Mouse (Mus musculus) heart, adult 11 months (tissue): ENCODE measurements around the gene Ccdc107.

Experiments used
- DNase-seq: peaks from one replicate; pipeline ENCODE4 v3.0.0; 2022

Ccdc107 gene

GRCm38 (mm10) chr4:43489611-43490010, 3.1 kb upstream of the Ccdc107 start:
- peak; percentile 88 for DNase-seq

- DNase-seq = peak; percentile 96
Measured at GRCm38 (mm10) chr4:43490801-43491200, 1.9 kb upstream of the Ccdc107 start.

GRCm38 (mm10) chr4:43492101-43492820, 439 bp upstream of the Ccdc107 start:
- peak; percentile 88 for DNase-seq

GRCm38 (mm10) chr4:43493186-43493845, 616 bp downstream of the Ccdc107 start:
- peak; percentile 100 for DNase-seq

GRCm38 (mm10) chr4:43493846-43494240, 1.1 kb downstream of the Ccdc107 start:
- no peak for DNase-seq

GRCm38 (mm10) chr4:43496587-43496986, 3.9 kb downstream of the Ccdc107 start:
- DNase-seq = no peak

- DNase-seq = no peak
Measured at GRCm38 (mm10) chr4:43497405-43497804, 4.7 kb downstream of the Ccdc107 start.

GRCm38 (mm10) chr4:43497946-43498345, 5.2 kb downstream of the Ccdc107 start:
- no peak for DNase-seq

GRCm38 (mm10) chr4:43498983-43499382, 6.3 kb downstream of the Ccdc107 start:
- DNase-seq = no peak

- peak; percentile 98 for DNase-seq
Measured at GRCm38 (mm10) chr4:43499407-43500333, 7.0 kb downstream of the Ccdc107 start, which contains the start of gene Arhgef39. Gene Arhgef39, minus strand, starts transcription at chr4:43499695.

- no peak for DNase-seq
Measured at GRCm38 (mm10) chr4:43503041-43503440, 10.3 kb downstream of the Ccdc107 start.

GRCm38 (mm10) chr4:43503506-43503905, 10.8 kb downstream of the Ccdc107 start:
- DNase-seq = no peak

- DNase-seq = no peak
Measured at GRCm38 (mm10) chr4:43504269-43504668, 11.6 kb downstream of the Ccdc107 start.

GRCm38 (mm10) chr4:43506074-43506473, 13.4 kb downstream of the Ccdc107 start:
- DNase-seq = no peak

GRCm38 (mm10) chr4:43506536-43507185, 14.0 kb downstream of the Ccdc107 start, which contains the start of gene Car9:
Gene Car9, plus strand, starts transcription at chr4:43506966.
- no peak for DNase-seq

- DNase-seq = no peak
Measured at GRCm38 (mm10) chr4:43507938-43508665, 15.4 kb downstream of the Ccdc107 start.

- peak; percentile 97 for DNase-seq
Measured at GRCm38 (mm10) chr4:43508666-43508997, 15.9 kb downstream of the Ccdc107 start.

GRCm38 (mm10) chr4:43509109-43509508, 16.4 kb downstream of the Ccdc107 start:
- DNase-seq = no peak

- no peak for DNase-seq
Measured at GRCm38 (mm10) chr4:43511675-43512454, 19.2 kb downstream of the Ccdc107 start.

- no peak for DNase-seq
Measured at GRCm38 (mm10) chr4:43512653-43513052, 20.0 kb downstream of the Ccdc107 start.

GRCm38 (mm10) chr4:43513300-43513699, 20.6 kb downstream of the Ccdc107 start:
- DNase-seq = no peak
